Mouse (Mus musculus) cerebellum, adult 2 months (tissue): ENCODE data around the gene Rpl11. TPM values are rescaled to one million over a fixed set of nuclear protein-coding genes. Genes with fewer than 3 reads are reported as not detected.
"Not testable (repeated sequence)": the region's sequence is repeated elsewhere in the genome, so short reads cannot be mapped to it uniquely, and the experiment has no call there.

Experiments used
- DNase-seq, 2 experiments: peaks; one replicate each; pipeline ENCODE4 v3.0.0; 2021
- H3K27ac ChIP-seq: fragments of 200-500 bp; 2 replicates; pipeline ENCODE4 v1.5.1; 2012; ENCODE audit warnings: low read length, control low read depth, inconsistent platforms; ENCODE audit not compliant: insufficient read depth
- H3K27me3 ChIP-seq: fragments of 200-500 bp; 2 replicates; pipeline ENCODE4 v1.6.1; 2012; ENCODE audit warnings: inconsistent platforms, mild to moderate bottlenecking, low read length, moderate library complexity; ENCODE audit not compliant: control insufficient read depth, insufficient read depth
- H3K4me1 ChIP-seq: fragments of 200-500 bp; 2 replicates; pipeline ENCODE4 v1.6.1; 2011; ENCODE audit warnings: low read length; ENCODE audit not compliant: control insufficient read depth, insufficient read depth
- H3K4me3 ChIP-seq: fragments of 200-500 bp; replicated peaks from 2 replicates; pipeline ENCODE3; 2011; ENCODE audit warnings: mild to moderate bottlenecking, low read depth, low read length, control low read depth; ENCODE audit not compliant: insufficient read depth
- CTCF ChIP-seq: fragments of 200-500 bp; IDR thresholded peaks from 2 replicates; pipeline ENCODE4 v1.5.1; 2011; ENCODE audit warnings: low read depth, mild to moderate bottlenecking, control low read depth, low read length, moderate library complexity, borderline replicate concordance; ENCODE audit not compliant: insufficient read depth
- POLR2A ChIP-seq: fragments of 200-500 bp; IDR thresholded peaks from 2 replicates; pipeline ENCODE4 v1.6.1; 2011; ENCODE audit warnings: low read length, control low read depth, borderline replicate concordance; ENCODE audit not compliant: insufficient read depth
- WGBS: fragments of 180-500 bp; shearing (Covaris S2); methylation state at CpG from one replicate; pipeline ENCODE4 v1.1.7; 2018; 5-methylcytosine and 5-hydroxymethylcytosine counted together
- polyA plus RNA-seq: library from polyadenylated mRNA; depleted of rRNA; stranded (reverse); fragments of >200 nt; gene quantifications from 2 replicates; pipeline ENCODE4 v1.2.3, GENCODE M21; 2012; rRNA removed

Rpl11 gene
- polyA plus RNA-seq, 1 experiment, result 481 TPM

- TF ChIP-seq POLR2A (peak; percentile 98), CTCF (no peak)
- Histone ChIP-seq H3K4me1 (peaks cover 3% of the 10 kb centered on the region), H3K27me3 (no peaks in the 10 kb centered on the region), H3K27ac (peak within 1 kb of the TSS; percentile 74), H3K4me3 (peak within 1 kb of the TSS; percentile 62)
- peak; percentile 93 to 95 for DNase-seq
- WGBS, result under 1% methylated on average over 78 of the region's 81 CpGs
Measured at GRCm38 (mm10) chr4:135986943-135987710, 66.1 kb downstream of the Rpl11 start, which contains the start of gene Pithd1. Gene Pithd1, minus strand, starts transcription at chr4:135987264.

- no peaks in the 10 kb centered on the region for H3K27me3 ChIP-seq
- TF ChIP-seq POLR2A (no peak), CTCF (no peak)
- peak overlapping the region; percentile 62 for H3K4me3 ChIP-seq
- DNase-seq, result no peak
- peaks cover 6% of the 10 kb centered on the region for H3K4me1 ChIP-seq
- peak overlapping the region; percentile 74 for H3K27ac ChIP-seq
- 2% methylated on average over 23 of the region's 23 CpGs for WGBS
Measured at GRCm38 (mm10) chr4:135986301-135986942, 66.8 kb downstream of the Rpl11 start.

DNA sequence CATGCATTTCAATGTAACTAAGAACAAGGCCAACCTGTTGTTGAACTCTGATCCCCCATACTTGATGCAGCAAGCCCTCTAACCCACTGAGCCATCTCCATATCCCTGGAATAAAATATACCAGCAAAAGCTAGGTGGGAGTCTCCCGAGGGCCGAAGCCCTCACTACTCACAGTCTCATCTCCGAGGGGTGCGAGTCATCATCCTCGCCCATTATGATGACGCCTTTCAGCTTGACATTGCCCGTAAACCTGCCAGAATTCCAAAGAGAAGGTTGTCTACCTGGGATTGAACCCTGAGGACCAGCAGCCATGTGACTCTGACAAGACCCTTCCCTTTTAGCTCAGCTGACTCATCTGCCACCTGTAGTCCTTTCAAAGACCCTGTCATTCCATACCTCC lies 67.5 kb downstream of the Rpl11 start:
- Histone ChIP-seq H3K4me3 (peak overlapping the region; percentile 62), H3K27me3 (no peaks in the 10 kb centered on the region), H3K4me1 (peaks cover 9% of the 10 kb centered on the region), H3K27ac (no peak overlapping the region)
- 77% methylated on average over 7 of the region's 7 CpGs for WGBS
- DNase-seq, result no peak
- no peak for TF ChIP-seq POLR2A
- TF ChIP-seq CTCF, result no peak

- no peak for DNase-seq
- WGBS, result 88% methylated on average over 5 of the region's 5 CpGs
- no peaks in the 10 kb centered on the region for H3K27me3 ChIP-seq
- peaks cover 10% of the 10 kb centered on the region for H3K4me1 ChIP-seq
- H3K4me3 ChIP-seq, result no peak overlapping the region
- H3K27ac ChIP-seq, result no peak overlapping the region
- no peak for TF ChIP-seq POLR2A
- TF ChIP-seq CTCF, result no peak
Measured at GRCm38 (mm10) chr4:135985193-135985592, 68.0 kb downstream of the Rpl11 start.

DNA sequence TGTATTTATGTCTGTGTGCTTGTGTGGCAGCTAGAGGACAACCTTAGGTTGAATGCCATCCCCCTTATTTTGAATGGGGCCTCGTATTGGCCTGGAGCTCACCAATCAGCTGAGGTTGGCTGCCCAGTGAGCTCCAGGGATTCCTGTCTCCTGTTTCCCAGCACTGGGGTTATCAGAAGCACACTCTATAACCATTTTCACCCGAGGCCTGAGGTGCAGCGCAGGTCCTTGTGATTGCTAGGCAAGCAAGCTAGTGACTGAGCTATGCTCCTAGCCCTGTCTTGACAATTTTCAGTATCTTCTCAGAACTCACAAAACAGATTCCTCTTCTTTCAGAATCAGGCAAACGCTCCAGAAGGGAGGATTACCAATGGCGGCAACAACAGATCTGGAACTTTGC lies 68.7 kb downstream of the Rpl11 start:
- H3K4me3 ChIP-seq, result no peak overlapping the region
- WGBS, result 82% methylated on average over 5 of the region's 5 CpGs
- no peak for DNase-seq
- no peaks in the 10 kb centered on the region for H3K27me3 ChIP-seq
- peaks cover 10% of the 10 kb centered on the region for H3K4me1 ChIP-seq
- TF ChIP-seq CTCF (no peak), POLR2A (no peak)
- no peak overlapping the region for H3K27ac ChIP-seq

GRCm38 (mm10) chr4:135981524-135982063 lies 71.6 kb downstream of the Rpl11 start:
- TF ChIP-seq CTCF (peak; percentile 39; the same call in 1 of the 2 replicates), POLR2A (no peak)
- WGBS, result 5% methylated on average over 7 of the region's 7 CpGs

DNA sequence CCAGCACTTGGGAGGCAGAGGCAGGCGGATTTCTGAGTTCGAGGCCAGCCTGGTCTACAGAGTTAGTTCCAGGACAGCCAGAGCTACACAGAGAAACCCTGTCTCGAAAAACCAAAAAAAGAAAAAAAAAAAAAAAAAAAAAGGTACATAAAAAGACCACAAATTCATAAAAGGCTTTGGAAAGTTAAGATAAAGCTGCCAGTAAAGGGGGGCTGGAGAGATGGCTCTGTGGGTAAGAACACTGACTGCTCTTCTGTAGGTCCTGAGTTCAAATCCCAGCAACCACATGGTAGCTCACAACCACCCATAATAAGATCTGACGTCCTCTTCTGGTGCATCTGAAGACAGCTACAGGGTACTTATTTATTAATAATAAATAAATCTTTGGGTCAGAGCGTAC lies 73.0 kb downstream of the Rpl11 start:
- H3K4me1 ChIP-seq, H3K4me3 ChIP-seq, DNase-seq, H3K27me3 ChIP-seq, H3K27ac ChIP-seq: not testable (repeated sequence)
- WGBS, result 93% methylated on average over 5 of the region's 5 CpGs

More at GRCm38 (mm10) chr4:135981524-135982063, 71.6 kb downstream of the Rpl11 start:
- DNase-seq, result peak in 1 of 2 experiments; percentile 65
- H3K27ac ChIP-seq, result no peak overlapping the region
- peaks cover 10% of the 10 kb centered on the region for H3K4me1 ChIP-seq
- no peaks in the 10 kb centered on the region for H3K27me3 ChIP-seq
- no peak overlapping the region for H3K4me3 ChIP-seq

Other genes starting within 250 kb of the Rpl11 start
- gene Srsf10, start 197.7 kb downstream of the Rpl11 start, polyA plus RNA-seq, result 54.7 and 61.5 TPM in 2 replicates
- 59.7 and 61.5 TPM in 2 replicates for gene Pnrc2, start 179.6 kb downstream of the Rpl11 start, polyA plus RNA-seq
- gene Cnr2, start 158.0 kb downstream of the Rpl11 start, polyA plus RNA-seq, result 0.05 and 0.06 TPM in 2 replicates
- 46.5 and 47.9 TPM in 2 replicates for gene Fuca1, start 132.7 kb downstream of the Rpl11 start, polyA plus RNA-seq
- 86.9 and 98.7 TPM in 2 replicates for gene Hmgcl, start 107.0 kb downstream of the Rpl11 start, polyA plus RNA-seq
- 39.6 and 42.9 TPM in 2 replicates for gene Gale, start 89.7 kb downstream of the Rpl11 start, polyA plus RNA-seq
- 123 and 127 TPM in 2 replicates for gene Lypla2, start 80.8 kb downstream of the Rpl11 start, polyA plus RNA-seq
- gene Pithd1, start 66.2 kb downstream of the Rpl11 start, polyA plus RNA-seq, result 127 and 130 TPM in 2 replicates
- gene Eloa, start 31.7 kb downstream of the Rpl11 start, polyA plus RNA-seq, result 18.3 and 19.2 TPM in 2 replicates
- 53.6 and 55.1 TPM in 2 replicates for gene Id3, start 90.1 kb upstream of the Rpl11 start, polyA plus RNA-seq
- 0.27 and 0.74 TPM in 2 replicates for gene E2f2, start 119.0 kb upstream of the Rpl11 start, polyA plus RNA-seq
- gene Asap3, start 152.9 kb upstream of the Rpl11 start, polyA plus RNA-seq, result 5.5 and 6.3 TPM in 2 replicates
- 1.2 and 1.6 TPM in 2 replicates for gene Tcea3, start 194.3 kb upstream of the Rpl11 start, polyA plus RNA-seq
- gene Zfp46, start 231.3 kb upstream of the Rpl11 start, polyA plus RNA-seq, result 26.3 and 29.8 TPM in 2 replicates